Mouse (Mus musculus) MEL (cell line): Measurements from ENCODE around the gene Nasp. TPM values are rescaled to one million over a fixed set of nuclear protein-coding genes. Genes with fewer than 3 reads are reported as not detected.
A peak's percentile ranks its signal among the peaks of the same experiment; 100 is the strongest.

Source experiments
- DNase-seq: peaks from one replicate; pipeline ENCODE4 v3.0.0; 2011; ENCODE audit warnings: low read depth, low spot score
- H3K27ac ChIP-seq: 2 replicates; pipeline ENCODE4 v1.5.1; 2012; ENCODE audit warnings: low read depth, mild to moderate bottlenecking, control low read depth, low read length, moderate library complexity; ENCODE audit not compliant: control insufficient read depth
- H3K27me3 ChIP-seq, 2 experiments: fragments of 150-350 bp in 1 of 2; sonication (generic) in 1 of 2; 2 replicates each; pipeline ENCODE4 v1.6.1; 2012; ENCODE audit warnings: low read length in 2 of 2, mild to moderate bottlenecking in 2 of 2, improper control_type of control experiment in 1 of 2, moderate library complexity in 1 of 2; ENCODE audit not compliant: insufficient read depth in 2 of 2, control insufficient read depth in 1 of 2
- H3K36me3 ChIP-seq, 2 experiments: 2 replicates each; pipeline ENCODE4 v1.6.1; 2012 to 2014; ENCODE audit warnings: low read length in 2 of 2, improper control_type of control experiment in 1 of 2, inconsistent platforms in 1 of 2, mild to moderate bottlenecking in 1 of 2; ENCODE audit not compliant: insufficient read depth in 2 of 2, control insufficient read depth in 1 of 2
- H3K4me1 ChIP-seq, 2 experiments: fragments of 150-350 bp in 1 of 2; sonication (generic) in 1 of 2; 2 replicates each; pipeline ENCODE4 v1.6.1; 2012; ENCODE audit warnings: low read length in 2 of 2, improper control_type of control experiment in 1 of 2, mild to moderate bottlenecking in 1 of 2; ENCODE audit not compliant: insufficient read depth in 2 of 2, control insufficient read depth in 1 of 2
- H3K4me3 ChIP-seq, 2 experiments: fragments of 150-350 bp in 1 of 2; sonication (generic) in 1 of 2; 2 replicates each; pipeline ENCODE4 v1.5.1; 2012; ENCODE audit warnings: low read depth in 2 of 2, low read length in 2 of 2, mild to moderate bottlenecking in 2 of 2, moderate library complexity in 2 of 2, control low read depth in 1 of 2, improper control_type of control experiment in 1 of 2; ENCODE audit not compliant: control insufficient read depth in 1 of 2, insufficient read depth in 1 of 2
- H3K79me2 ChIP-seq: 2 replicates; pipeline ENCODE4 v1.6.1; 2012; ENCODE audit warnings: mild to moderate bottlenecking, low read length, moderate library complexity; ENCODE audit not compliant: control insufficient read depth, poor library complexity, insufficient read depth
- H3K9ac ChIP-seq: 2 replicates; pipeline ENCODE4 v1.6.1; 2012; ENCODE audit warnings: low read depth, mild to moderate bottlenecking, control low read depth, low read length, moderate library complexity; ENCODE audit not compliant: control insufficient read depth, poor library complexity, severe bottlenecking
- H3K9me3 ChIP-seq: fragments of 150-350 bp; sonication (generic); replicated peaks from 2 replicates; pipeline ENCODE4 v1.6.1; 2012; ENCODE audit warnings: mild to moderate bottlenecking, low read length, improper control_type of control experiment, moderate library complexity; ENCODE audit not compliant: insufficient read depth
- BHLHE40 ChIP-seq: IDR thresholded peaks from 2 replicates; pipeline ENCODE4 v1.6.1; 2012; ENCODE audit warnings: low read depth, mild to moderate bottlenecking, inconsistent platforms, low read length, improper control_type of control experiment, borderline replicate concordance
- CHD1 ChIP-seq: IDR thresholded peaks from 2 replicates; pipeline ENCODE4 v1.6.1; 2012; ENCODE audit warnings: low read depth, mild to moderate bottlenecking, inconsistent platforms, low read length, improper control_type of control experiment
- CTCF ChIP-seq, 3 experiments: IDR thresholded peaks in 2 of 3; conservative IDR thresholded peaks in 1 of 3; 2 replicates each; pipeline ENCODE4 v1.5.1; 2011 to 2012; ENCODE audit warnings: low read length in 3 of 3, low read depth in 2 of 3, mild to moderate bottlenecking in 2 of 3, improper control_type of control experiment in 1 of 3, inconsistent platforms in 1 of 3, mixed read lengths in 1 of 3, moderate library complexity in 1 of 3; ENCODE audit not compliant: control insufficient read depth in 1 of 3, insufficient read depth in 1 of 3, poor library complexity in 1 of 3, severe bottlenecking in 1 of 3
- E2F4 ChIP-seq: IDR thresholded peaks from 2 replicates; pipeline ENCODE4 v1.6.1; 2011; ENCODE audit warnings: low read depth, low read length, improper control_type of control experiment, borderline replicate concordance
- EP300 ChIP-seq, 2 experiments: IDR thresholded peaks; 2 replicates each; pipeline ENCODE4 v1.6.1; 2011; ENCODE audit warnings: improper control_type of control experiment in 2 of 2, low read length in 2 of 2, low read depth in 1 of 2, mild to moderate bottlenecking in 1 of 2
- GATA1 ChIP-seq: IDR thresholded peaks from 2 replicates; pipeline ENCODE4 v1.6.1; 2011; ENCODE audit warnings: low read depth, low read length, improper control_type of control experiment
- HCFC1 ChIP-seq: IDR thresholded peaks from 2 replicates; pipeline ENCODE4 v1.6.1; 2012; ENCODE audit warnings: low read depth, mild to moderate bottlenecking, inconsistent platforms, low read length, improper control_type of control experiment, moderate library complexity
- JUND ChIP-seq: IDR thresholded peaks from 2 replicates; pipeline ENCODE4 v1.6.1; 2011; ENCODE audit warnings: low read depth, mild to moderate bottlenecking, improper control_type of control experiment, low read length
- KAT2A ChIP-seq: conservative IDR thresholded peaks from 2 replicates; pipeline ENCODE4 v1.6.1; 2012; ENCODE audit warnings: low read depth, low read length, improper control_type of control experiment, inconsistent platforms
- MAFK ChIP-seq: IDR thresholded peaks from 2 replicates; pipeline ENCODE4 v1.6.1; 2011; ENCODE audit warnings: low read depth, mild to moderate bottlenecking, low read length, improper control_type of control experiment, borderline replicate concordance
- MAX ChIP-seq: IDR thresholded peaks from 2 replicates; pipeline ENCODE4 v1.6.1; 2011; ENCODE audit warnings: low read length, improper control_type of control experiment
- MAZ ChIP-seq: IDR thresholded peaks from 2 replicates; pipeline ENCODE4 v1.6.1; 2012; ENCODE audit warnings: low read depth, mild to moderate bottlenecking, inconsistent platforms, low read length, improper control_type of control experiment
- MYB ChIP-seq: IDR thresholded peaks from 2 replicates; pipeline ENCODE4 v1.6.1; 2011; ENCODE audit warnings: mild to moderate bottlenecking, low read depth, low read length, improper control_type of control experiment
- MYC ChIP-seq: IDR thresholded peaks from 2 replicates; pipeline ENCODE4 v1.6.1; 2011; ENCODE audit warnings: low read depth, mild to moderate bottlenecking, low read length, improper control_type of control experiment, moderate library complexity
- NELFE ChIP-seq: IDR thresholded peaks from 2 replicates; pipeline ENCODE4 v1.6.1; 2011; ENCODE audit warnings: low read depth, low read length, improper control_type of control experiment
- POLR2A ChIP-seq, 2 experiments: IDR thresholded peaks; 2 replicates each; pipeline ENCODE4 v1.6.1; 2011 to 2012; ENCODE audit warnings: low read length in 2 of 2, mild to moderate bottlenecking in 2 of 2, control low read depth in 1 of 2, improper control_type of control experiment in 1 of 2, low read depth in 1 of 2, moderate library complexity in 1 of 2; ENCODE audit not compliant: control insufficient read depth in 1 of 2, insufficient read depth in 1 of 2, poor library complexity in 1 of 2
- POLR2AphosphoS2 ChIP-seq: IDR thresholded peaks from 2 replicates; pipeline ENCODE4 v1.6.1; 2011; ENCODE audit warnings: low read length, improper control_type of control experiment
- RAD21 ChIP-seq: IDR thresholded peaks from 2 replicates; pipeline ENCODE4 v1.6.1; 2011; ENCODE audit warnings: mild to moderate bottlenecking, low read depth, low read length, improper control_type of control experiment
- RCOR1 ChIP-seq: IDR thresholded peaks from 2 replicates; pipeline ENCODE4 v1.6.1; 2012; ENCODE audit warnings: low read depth, mild to moderate bottlenecking, inconsistent platforms, low read length, improper control_type of control experiment
- SMC3 ChIP-seq: IDR thresholded peaks from 2 replicates; pipeline ENCODE4 v1.6.1; 2011; ENCODE audit warnings: low read depth, low read length, improper control_type of control experiment
- TAL1 ChIP-seq: IDR thresholded peaks from 2 replicates; pipeline ENCODE4 v1.6.1; 2012; ENCODE audit warnings: mild to moderate bottlenecking, inconsistent platforms, low read length, moderate library complexity, mixed read lengths
- TCF12 ChIP-seq: IDR thresholded peaks from 2 replicates; pipeline ENCODE4 v1.6.1; 2014; ENCODE audit warnings: low read depth, mild to moderate bottlenecking, inconsistent platforms, low read length, improper control_type of control experiment, moderate library complexity
- USF1 ChIP-seq: IDR thresholded peaks from 2 replicates; pipeline ENCODE4 v1.6.1; 2014; ENCODE audit warnings: low read depth, mild to moderate bottlenecking, inconsistent platforms, low read length, improper control_type of control experiment, moderate library complexity
- USF2 ChIP-seq, 2 experiments: IDR thresholded peaks; 2 replicates each; pipeline ENCODE4 v1.6.1; 2011 to 2012; ENCODE audit warnings: improper control_type of control experiment in 2 of 2, low read length in 2 of 2, borderline replicate concordance in 1 of 2, inconsistent platforms in 1 of 2, low read depth in 1 of 2, mild to moderate bottlenecking in 1 of 2; ENCODE audit not compliant: insufficient read depth in 1 of 2
- ZC3H11A ChIP-seq: IDR thresholded peaks from 2 replicates; pipeline ENCODE4 v1.6.1; 2012; ENCODE audit warnings: low read depth, mild to moderate bottlenecking, inconsistent platforms, low read length, improper control_type of control experiment
- ZKSCAN1 ChIP-seq: IDR thresholded peaks from 2 replicates; pipeline ENCODE4 v1.6.1; 2012; ENCODE audit warnings: low read depth, mild to moderate bottlenecking, inconsistent platforms, low read length, improper control_type of control experiment, moderate library complexity
- ZMIZ1 ChIP-seq: IDR thresholded peaks from 2 replicates; pipeline ENCODE4 v1.6.1; 2012; ENCODE audit warnings: low read depth, mild to moderate bottlenecking, inconsistent platforms, low read length, improper control_type of control experiment, moderate library complexity
- ZNF384 ChIP-seq: IDR thresholded peaks from 2 replicates; pipeline ENCODE4 v1.6.1; 2012; ENCODE audit warnings: low read depth, mild to moderate bottlenecking, inconsistent platforms, low read length, improper control_type of control experiment
- polyA plus RNA-seq, 2 experiments: library from polyadenylated mRNA; stranded (reverse) in 1 of 2; unstranded in 1 of 2; fragments of >175 nt in 1 of 2; fragments of >200 nt in 1 of 2; gene quantifications; 2 replicates each; pipeline versions ENCODE4 v1.2.1 to v1.2.4; 2012; ENCODE audit warnings: low replicate concordance in 2 of 2, low read depth in 1 of 2; ENCODE audit not compliant: insufficient read length in 2 of 2, insufficient read depth in 1 of 2, missing spikeins in 1 of 2
- total RNA-seq: library from RNA; depleted of rRNA; stranded (reverse); fragments of 300-350 nt; gene quantifications from 2 replicates; pipeline ENCODE4 v1.2.3, GENCODE M21; 2012

Gene Nasp
- total and polyA plus RNA-seq, 3 experiments = 133 to 174 TPM; not detected in 1

GRCm38 (mm10) chr4:116651797-116652135, 24.0 kb upstream of the Nasp start:
- peak overlapping the region; percentile 42 for H3K27ac ChIP-seq
- peaks cover 5 to 35% of the 10 kb centered on the region in 2 experiments for H3K36me3 ChIP-seq
- peak overlapping the region; percentile 75 for H3K9ac ChIP-seq
- no peaks in the 10 kb centered on the region for H3K9me3 ChIP-seq
- H3K79me2 ChIP-seq = peaks cover 38% of the 10 kb centered on the region
- no peak for DNase-seq
- H3K27me3 ChIP-seq = no peaks in the 10 kb centered on the region
- H3K4me1 ChIP-seq = peaks cover 5 to 18% of the 10 kb centered on the region in 2 experiments; a peak in 3 of 4 replicates
- peak overlapping the region; percentile 81 to 84 for H3K4me3 ChIP-seq
- no peak for TF ChIP-seq CTCF (IDR thresholded peaks at IDR 0.05 in 2 of 3, conservative IDR thresholded peaks at IDR 0.05 in 1 of 3; ENCODE audit: control insufficient read depth in 1 of 3, insufficient read depth in 1 of 3, low read depth in 2 of 3, low read length in 3 of 3, poor library complexity in 1 of 3, severe bottlenecking in 1 of 3)
- no peak for TF ChIP-seq KAT2A
- no peak for TF ChIP-seq USF2 (IDR thresholded peaks at IDR 0.05; ENCODE audit: borderline replicate concordance in 1 of 2, insufficient read depth in 1 of 2, low read depth in 1 of 2, low read length in 2 of 2)
- TF ChIP-seq SMC3 = no peak
- peak in 1 of 2 experiments; percentile 48; a peak in 1 of 4 replicates for TF ChIP-seq POLR2A (IDR thresholded peaks at IDR 0.05; ENCODE audit: control insufficient read depth in 1 of 2, insufficient read depth in 1 of 2, low read depth in 1 of 2, low read length in 2 of 2, poor library complexity in 1 of 2)
- no peak for TF ChIP-seq MYC
- TF ChIP-seq ZMIZ1 = peak; percentile 89; the same call in 1 of the 2 replicates
- no peak for TF ChIP-seq RAD21
- TF ChIP-seq TCF12 = no peak
- TF ChIP-seq BHLHE40 = no peak
- TF ChIP-seq ZC3H11A = no peak
- TF ChIP-seq MAZ = 0 out of 2 replicates have a peak, but pooled peaks have one; percentile 3
- TF ChIP-seq NELFE = peak; percentile 68
- no peak for TF ChIP-seq MAFK
- no peak for TF ChIP-seq GATA1

GRCm38 (mm10) chr4:116650924-116651796, 23.4 kb upstream of the Nasp start, which contains the start of gene Akr1a1:
Akr1a1 (minus strand) TSS chr4:116651680.
- peak within 1 kb of the TSS; percentile 81 to 84 for H3K4me3 ChIP-seq
- H3K36me3 ChIP-seq = peaks cover 7 to 35% of the 10 kb centered on the region in 2 experiments
- peaks cover 43% of the 10 kb centered on the region for H3K79me2 ChIP-seq
- peak; percentile 96 for DNase-seq
- no peaks in the 10 kb centered on the region for H3K9me3 ChIP-seq
- H3K4me1 ChIP-seq = peaks cover 5 to 18% of the 10 kb centered on the region in 2 experiments; a peak in 3 of 4 replicates
- H3K27ac ChIP-seq = peak within 1 kb of the TSS; percentile 55
- no peaks in the 10 kb centered on the region for H3K27me3 ChIP-seq
- H3K9ac ChIP-seq = peak within 1 kb of the TSS; percentile 88
- TF ChIP-seq MAX (peak; percentile 21; the same call in 1 of the 2 replicates), EP300 (IDR thresholded peaks at IDR 0.05; ENCODE audit: low read depth in 1 of 2, low read length in 2 of 2) (no peak), JUND (no peak), MYC (peak; percentile 86), USF1 (no peak), POLR2A (IDR thresholded peaks at IDR 0.05; ENCODE audit: control insufficient read depth in 1 of 2, insufficient read depth in 1 of 2, low read depth in 1 of 2, low read length in 2 of 2, poor library complexity in 1 of 2) (peak; percentile 77 to 85; a peak in 3 of 4 replicates), ZC3H11A (no peak), ZNF384 (no peak), HCFC1 (peak; percentile 93), USF2 (IDR thresholded peaks at IDR 0.05; ENCODE audit: borderline replicate concordance in 1 of 2, insufficient read depth in 1 of 2, low read depth in 1 of 2, low read length in 2 of 2) (no peak), E2F4 (no peak), TAL1 (no peak), KAT2A (peak; percentile 71; the same call in 1 of the 2 replicates), ZKSCAN1 (no peak), BHLHE40 (no peak), POLR2AphosphoS2 (peak; percentile 93), ZMIZ1 (no peak; the same call in none of the 2 replicates), CHD1 (no peak), NELFE (peak; percentile 94), MYB (no peak), RCOR1 (0 out of 2 replicates have a peak, but pooled peaks have one; percentile 27), TCF12 (peak; percentile 78)
